Mouse (Mus musculus): ENCODE measurements around the gene Krt79. TPM values are rescaled to one million over a fixed set of nuclear protein-coding genes. Genes with fewer than 3 reads are reported as not detected.

Krt79 gene
- polyA plus RNA-seq (2012; rRNA removed): 1.5 and 1.9 TPM in 2 replicates

DNA sequence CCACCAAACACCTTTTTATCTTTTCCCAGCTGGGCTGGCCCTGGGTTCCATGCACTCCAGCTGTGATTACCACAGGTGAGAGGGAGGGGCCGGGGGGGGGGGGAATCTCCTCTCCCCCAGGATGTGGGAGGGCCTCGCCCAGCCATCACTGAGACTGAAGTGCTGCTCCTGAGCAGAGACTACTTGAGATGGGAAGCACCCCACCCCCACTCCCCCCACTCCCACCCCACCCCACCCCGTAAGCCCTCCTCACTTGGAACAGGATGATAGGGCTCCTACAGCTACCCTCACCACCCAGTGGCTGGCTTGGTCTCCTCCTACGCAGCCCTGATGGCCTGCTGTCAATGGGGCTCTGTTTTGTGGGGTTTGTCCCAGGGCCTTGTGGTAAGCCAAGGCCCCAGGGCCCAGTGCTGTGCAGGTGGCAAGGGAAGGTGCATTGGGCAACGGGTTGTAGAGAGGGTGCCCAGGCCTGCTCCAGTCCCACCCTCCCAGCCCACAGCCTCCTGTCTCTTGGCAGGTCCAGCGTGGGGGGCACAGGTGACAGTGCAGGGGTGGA is at the start of gene Krt79:
Gene Krt79, minus strand, starts transcription at position 51 of the 556 bp plus-strand sequence.
- DNase-seq (ENCODE audit: low spot score): no peak

DNA sequence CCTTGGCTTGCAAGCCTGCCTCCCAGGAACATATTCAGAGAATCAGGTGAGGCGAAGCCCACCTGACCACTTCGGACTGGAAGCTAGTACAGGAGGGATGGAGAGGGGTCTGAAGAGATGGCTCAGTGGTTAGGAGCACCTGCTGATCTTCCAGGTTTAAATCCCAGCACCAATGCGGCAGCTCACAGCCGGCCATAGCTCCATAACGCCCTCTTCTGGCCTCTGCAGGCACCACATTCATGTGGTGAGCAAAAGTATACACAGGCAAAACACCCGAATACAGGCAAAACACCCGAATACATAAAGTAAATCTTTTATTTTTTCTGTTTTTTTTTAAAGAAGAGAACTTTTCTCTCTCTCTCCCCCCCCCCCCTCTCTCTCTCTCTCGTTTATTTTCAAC is 48.6 kb upstream of the Krt79 start:
- DNase-seq (ENCODE audit: low spot score): no peak

DNA sequence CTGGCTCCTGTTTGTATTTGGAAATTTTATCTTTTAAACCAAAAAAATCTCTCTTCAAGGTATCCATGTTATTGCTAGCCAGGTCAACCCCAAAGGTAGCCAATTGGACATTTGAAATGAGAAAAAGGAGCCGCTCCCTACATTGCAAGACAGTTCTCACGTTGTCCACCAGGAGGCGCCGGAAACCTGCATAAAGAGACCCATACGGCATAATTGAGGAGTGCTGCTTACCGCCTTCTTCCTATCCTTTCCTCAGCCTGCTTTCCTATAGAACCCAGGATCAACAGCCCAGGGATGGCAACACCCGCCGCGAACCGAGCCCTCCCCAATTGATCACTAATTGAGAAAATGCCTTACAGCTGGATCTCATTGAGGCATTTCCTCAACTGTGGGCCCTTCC is 48.0 kb upstream of the Krt79 start:
- DNase-seq (ENCODE audit: low spot score): peak; percentile 81

DNA sequence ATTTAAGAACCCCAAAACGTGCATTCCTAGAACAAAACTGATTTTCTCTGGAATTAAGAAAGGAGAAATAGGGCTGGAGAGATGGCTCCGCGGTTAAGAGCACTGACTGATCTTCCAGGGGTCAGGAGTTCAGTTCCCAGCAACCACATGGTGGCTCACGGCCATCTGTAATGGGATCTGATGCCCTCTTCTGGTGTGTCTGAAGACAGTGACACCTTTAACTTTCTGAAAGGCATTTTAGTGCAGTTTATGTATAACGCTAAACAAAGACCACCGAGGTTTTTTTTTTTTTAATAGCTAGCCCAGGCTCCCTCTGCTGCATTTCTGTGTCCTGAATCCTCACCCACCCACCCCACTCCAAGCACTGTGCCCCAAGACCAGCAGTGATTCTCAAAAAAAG is 44.6 kb upstream of the Krt79 start:
- DNase-seq (ENCODE audit: low spot score): no peak

DNA sequence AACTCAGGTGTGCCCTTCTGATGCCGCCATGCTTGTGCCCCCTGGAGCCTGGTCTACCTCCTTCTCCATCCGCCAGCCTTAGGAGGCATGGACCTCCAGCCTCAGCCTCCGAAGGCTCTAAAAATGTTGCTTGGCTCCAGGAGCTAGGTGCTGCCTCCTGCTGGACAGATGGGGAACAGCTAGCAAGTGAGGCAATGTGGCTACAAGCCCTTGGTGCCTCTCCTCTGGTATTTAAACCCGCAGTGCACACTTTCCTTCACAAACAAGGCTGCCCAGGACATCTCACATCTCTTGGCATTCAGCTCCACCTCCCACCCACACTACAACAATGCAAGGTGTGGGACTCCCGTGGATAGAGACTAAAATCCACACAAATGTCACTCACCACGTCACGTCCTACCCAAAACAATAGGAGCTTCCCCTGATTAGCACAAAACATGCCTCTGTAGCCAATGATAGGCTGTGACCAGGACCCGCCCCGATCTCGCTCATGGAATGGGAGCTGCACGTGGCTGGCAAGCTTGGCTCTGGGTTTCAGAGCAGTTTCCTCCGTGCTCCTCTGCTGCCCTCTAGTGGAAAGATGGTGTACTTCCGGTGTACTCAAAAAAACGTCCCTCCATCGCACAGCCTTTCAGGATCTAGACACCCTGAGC is 44.0 kb upstream of the Krt79 start:
- DNase-seq (ENCODE audit: low spot score): peak; percentile 76

DNA sequence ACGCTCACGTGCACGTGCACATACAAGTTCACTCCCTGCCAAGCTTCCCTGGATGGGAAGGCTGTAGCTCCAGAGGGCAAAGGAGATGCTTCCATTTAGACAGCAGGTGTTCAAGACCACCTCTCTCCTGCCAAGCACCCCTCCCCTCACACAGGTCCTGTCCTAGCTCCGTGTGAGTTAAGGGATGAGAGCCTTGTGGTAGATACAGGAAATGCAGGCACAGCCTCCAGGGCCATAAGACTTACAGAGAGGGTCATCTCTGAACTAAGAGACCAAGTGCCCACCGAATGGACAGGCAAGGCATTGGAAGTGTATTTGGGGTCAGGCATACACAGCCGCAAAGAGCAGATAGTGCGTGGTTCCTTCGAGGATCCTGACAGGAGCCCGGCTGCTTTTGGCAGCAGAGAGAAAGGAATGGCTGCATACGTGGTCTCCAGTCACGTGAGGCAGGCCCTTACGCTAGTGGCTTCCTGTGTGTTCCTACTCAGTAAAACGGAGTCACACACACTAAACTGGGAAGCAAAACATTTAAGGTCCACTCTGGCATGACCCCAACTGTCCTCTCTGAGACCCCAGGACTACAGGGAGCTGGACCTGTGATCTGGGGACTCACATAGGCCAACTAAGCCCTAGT is 43.3 kb upstream of the Krt79 start:
- DNase-seq (ENCODE audit: low spot score): no peak

DNA sequence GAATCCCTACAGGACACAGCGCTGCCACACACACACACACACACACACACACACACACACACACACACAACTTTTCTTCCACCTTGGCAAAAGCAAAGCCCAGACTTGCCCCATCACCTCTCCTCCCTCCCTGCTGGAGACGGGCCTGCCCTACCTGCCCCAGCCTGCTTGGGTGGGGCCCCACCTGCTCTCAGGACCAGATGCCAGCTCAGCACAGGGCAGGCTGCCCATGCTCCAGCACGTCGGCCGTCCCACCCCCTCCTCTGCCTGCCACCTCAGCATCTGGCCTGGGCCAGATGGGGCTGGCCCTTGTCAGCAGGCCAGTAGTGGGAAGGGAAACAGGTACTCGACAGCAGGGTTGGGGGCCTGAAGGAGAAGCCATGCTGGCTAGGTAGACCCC is 40.7 kb upstream of the Krt79 start:
- peak; percentile 70 for DNase-seq (ENCODE audit: low spot score)

DNA sequence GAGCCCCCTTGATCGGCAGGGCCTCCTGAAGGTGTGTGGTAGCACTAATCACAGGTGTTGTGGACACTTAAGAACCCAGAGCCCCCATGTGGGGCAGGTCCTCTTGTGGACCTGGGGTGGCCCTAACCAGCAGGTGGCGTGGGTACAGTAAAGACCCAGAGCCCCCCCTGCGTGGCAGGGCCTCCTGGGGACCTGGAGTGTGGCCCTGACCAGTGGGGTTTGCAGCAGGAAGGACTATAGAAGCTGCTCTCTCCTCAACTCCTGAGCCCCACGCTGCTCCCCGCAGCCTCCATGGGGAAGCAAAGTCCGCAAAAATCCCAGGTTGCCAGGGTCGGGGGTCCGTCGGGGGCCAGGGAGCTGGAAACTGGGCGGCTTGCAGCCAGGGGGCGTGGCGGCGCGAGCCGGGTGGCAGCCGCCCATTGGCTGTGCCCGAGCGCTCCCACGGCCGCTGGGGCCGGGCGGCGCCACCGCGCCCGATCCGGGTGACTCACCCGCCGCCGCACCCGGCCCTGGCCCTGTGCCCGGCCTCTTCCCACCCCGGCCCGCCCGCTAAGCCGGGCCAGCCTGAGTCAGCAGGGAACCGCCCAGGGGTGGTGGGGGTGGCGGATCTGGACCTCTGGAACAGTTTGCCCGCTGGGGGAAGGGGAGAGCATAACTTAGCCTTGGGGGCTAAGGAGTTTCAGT is 37.1 kb upstream of the Krt79 start:
- peak; percentile 94 for DNase-seq (ENCODE audit: low spot score)

DNA sequence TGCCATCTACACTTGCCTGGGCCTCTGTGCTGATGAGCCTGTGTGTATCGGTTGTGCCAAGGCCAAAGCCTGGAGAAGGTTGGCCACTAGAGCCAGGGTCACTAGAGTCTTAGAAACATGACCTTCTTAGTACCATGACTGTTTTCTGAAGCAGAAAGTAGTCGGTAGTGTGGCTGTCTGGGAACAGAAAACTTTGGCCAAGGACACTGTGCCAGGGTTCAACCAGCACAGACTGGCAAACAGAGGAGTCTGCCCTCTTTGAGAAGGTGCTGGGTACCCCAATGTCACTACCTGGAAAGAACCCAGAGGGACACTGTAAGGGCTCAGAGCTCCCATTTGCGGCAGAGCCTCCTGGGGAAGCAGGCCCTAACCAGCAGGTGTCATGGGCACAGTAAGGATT is 36.5 kb upstream of the Krt79 start:
- DNase-seq (ENCODE audit: low spot score): peak; percentile 39

DNA sequence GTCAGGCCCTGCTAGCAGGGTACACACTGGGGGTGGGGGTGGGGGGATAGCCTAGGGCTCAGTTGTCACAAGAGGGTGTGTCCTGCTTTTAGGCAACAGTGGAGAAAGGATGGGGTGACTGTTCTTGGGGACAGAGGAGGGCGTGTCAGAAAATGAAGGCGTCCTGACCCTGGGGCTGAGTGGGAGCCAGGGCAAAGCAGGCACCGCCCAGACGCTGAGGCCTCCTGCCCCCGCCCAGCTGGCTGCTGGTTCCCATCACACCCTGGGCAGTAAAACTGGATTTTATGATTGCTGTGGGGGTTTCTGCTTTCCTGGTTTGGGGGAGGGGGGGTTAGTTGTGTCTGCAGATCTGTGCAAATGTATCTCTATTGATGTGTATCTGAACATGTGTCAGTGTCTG is 35.9 kb upstream of the Krt79 start:
- peak; percentile 48 for DNase-seq (ENCODE audit: low spot score)

DNA sequence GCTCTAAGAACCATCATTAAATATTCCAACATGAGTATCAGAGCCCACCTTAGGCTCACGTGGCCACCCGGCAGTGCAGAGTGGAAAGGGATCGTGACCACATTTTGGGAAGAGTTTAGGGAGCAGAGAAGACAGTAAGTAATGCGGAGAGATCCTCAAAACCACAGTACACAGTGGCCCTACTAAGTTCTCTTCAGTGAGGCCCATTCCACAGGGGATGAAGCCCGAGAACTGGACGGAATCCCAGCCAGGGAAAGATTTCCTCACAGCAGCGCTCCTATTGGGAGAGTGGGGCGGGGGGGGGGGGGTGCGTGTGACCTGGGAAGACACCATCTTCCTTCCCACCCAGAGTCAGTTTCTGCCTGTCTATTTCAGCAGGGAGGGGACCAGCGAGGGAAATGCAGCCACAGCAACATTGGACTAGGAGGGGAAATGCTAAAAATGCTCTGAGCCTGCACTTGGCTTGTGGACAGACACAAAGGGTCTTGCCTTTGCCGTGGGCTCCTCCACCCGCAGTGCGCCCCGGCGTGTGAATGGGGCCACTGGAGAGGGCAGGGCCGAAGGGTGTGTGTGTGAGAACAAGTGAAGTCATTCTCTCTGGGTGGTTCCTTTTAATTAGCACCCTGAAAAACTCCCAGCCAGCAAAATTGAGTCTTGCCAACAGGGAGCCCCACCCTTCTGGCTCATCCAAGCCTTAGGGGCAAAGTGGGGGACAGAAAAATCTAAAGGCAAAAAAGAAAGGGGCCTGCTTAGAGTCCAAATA is 34.1 kb upstream of the Krt79 start:
- no peak for DNase-seq (ENCODE audit: low spot score)

DNA sequence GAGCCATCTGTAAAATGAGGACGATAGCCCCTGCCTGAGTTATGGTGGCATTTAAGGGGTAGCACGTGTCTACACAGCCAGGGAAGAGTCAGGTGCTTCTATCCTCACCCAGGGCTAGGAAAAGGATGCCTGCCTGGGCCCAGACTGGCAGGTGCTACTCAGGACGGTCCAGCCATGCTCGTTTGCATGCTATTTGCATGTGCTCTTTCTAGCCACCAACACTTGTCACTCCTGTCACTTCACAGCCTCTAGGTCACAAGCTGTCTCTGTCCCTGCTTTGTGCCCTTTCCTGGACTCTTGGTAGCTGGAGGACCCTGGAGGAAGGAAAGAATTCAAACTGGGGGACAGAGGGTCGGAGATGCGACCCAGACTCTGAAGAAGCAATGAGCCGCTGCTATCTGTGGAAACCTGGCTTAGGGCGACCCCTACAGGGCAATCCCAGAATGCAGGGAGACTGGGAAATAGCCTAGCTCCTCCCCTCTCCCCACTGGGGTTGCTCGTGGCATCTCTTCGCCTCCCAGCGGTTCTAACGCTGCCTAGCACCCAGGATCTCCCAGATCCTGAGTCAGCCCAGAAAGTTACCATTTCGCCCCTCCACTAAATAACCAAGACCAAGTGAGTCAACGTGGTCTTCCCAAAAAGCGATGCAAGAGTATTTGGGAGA is 33.4 kb upstream of the Krt79 start:
- DNase-seq (ENCODE audit: low spot score): peak; percentile 98

DNA sequence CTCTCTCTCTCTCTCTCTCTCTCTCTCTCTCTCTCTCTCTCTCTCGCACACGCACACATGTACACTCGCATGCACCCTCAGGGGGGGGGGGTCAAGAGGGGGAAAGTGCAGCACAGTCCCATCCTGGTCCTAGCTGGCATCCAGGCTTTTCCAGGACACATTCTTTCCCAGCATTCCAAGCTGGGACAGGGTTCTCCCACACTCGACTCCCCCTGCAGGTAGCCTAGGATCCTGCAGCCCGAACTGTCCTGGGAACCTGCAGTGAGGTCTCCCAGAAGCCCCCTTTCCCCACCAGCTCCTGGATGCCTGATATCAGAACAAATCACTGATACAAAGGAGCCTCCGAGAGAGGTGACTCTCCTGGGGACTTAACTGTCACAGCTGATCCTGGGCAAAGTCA is 30.4 kb upstream of the Krt79 start:
- no peak for DNase-seq (ENCODE audit: low spot score)

DNA sequence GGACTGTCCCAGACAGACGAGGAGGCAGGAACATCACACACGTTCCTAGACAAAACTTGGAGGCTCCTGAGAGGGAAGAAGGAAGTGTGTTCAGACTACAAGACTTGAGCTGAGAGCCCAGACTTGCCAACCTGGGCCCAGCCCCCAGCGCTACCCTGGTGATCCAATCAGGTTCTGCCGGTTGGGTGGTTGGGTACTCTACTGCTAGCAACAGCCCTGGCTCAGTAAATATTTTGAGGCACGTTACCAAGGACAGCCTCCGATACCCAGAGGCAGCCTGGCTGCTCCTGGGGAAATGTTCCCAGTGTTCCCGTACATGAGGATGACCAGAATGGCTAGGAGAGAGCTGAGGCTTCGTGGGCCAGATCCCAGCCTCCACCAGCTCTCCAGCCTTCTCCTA is 26.7 kb upstream of the Krt79 start:
- no peak for DNase-seq (ENCODE audit: low spot score)

DNA sequence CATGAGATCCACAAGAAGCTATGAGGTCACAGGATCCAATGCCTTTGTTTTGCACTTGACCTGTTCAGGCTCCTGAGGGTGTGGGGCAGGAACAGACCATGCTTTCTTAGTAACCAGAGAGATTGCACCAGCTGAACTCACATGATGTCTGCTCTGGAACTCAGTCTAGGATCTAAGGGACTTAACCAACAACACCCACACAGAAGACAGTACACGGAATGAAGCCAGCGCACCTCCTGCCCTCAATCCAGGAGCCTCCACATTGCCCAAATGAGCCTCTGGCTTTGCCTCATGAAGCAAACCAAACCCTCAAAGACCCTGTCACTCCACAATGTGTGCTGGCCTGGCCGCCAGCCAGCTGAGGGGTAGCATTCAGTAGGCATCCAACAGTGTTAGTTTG is 18.8 kb upstream of the Krt79 start:
- no peak for DNase-seq (ENCODE audit: low spot score)

DNA sequence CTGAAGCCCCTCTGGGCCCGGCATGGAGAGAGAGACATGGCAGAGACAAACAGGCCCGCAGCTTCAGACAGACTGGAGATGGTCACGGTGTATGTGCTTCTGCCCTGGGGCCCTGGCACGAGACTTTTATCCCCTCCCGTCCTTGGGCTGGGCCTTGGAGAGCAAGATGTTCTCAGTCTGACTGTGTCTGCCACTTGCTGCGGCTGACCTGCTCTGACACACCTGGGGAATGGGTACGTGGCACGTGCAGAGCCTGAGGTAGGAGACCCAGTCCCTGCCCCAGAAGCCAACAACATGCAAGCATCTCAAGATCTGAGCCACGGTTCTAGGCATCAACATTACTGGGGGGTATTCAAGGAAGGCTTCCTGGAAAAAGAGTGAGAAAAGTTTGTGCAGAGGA is 14.1 kb upstream of the Krt79 start, which contains the start of gene Krt78:
Gene Krt78, minus strand, starts transcription at position 101 of the 400 bp plus-strand sequence.
- DNase-seq (ENCODE audit: low spot score): no peak

DNA sequence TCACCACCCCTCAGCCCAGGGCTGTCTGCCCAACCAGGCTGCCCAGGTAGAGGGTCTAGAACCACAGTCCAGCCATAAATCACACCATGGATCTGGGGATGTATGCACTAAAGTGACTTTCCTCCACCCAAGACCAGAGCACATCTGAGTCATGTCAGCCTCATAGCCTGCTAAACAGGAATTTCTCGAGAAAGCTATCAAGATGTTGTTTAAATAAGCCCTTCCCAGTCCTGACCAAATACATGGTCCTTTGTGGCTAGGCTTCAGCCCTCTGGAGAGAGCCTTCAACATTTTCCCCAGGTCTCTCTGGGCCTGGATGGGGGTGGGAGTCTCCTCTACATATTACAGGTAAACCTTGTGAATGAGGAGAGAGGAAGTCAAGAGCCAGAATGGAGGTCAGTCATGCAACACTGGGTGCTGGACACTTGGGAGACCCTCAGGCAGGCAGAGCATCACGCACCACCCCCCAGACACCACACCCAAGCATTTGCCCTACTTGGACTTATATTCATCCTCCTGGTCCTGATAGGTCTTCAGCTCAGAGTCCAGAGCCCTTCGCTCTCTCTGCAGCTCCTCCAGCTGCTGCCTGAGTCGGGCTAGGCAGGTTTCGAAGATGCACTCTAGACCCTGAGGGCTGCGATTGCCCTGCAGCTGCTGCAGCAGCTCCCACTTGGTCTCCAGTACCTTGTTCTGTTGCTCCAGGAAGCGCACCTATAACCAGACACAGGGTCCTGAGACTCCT is 12.8 kb upstream of the Krt79 start:
- DNase-seq (ENCODE audit: low spot score): no peak

DNA sequence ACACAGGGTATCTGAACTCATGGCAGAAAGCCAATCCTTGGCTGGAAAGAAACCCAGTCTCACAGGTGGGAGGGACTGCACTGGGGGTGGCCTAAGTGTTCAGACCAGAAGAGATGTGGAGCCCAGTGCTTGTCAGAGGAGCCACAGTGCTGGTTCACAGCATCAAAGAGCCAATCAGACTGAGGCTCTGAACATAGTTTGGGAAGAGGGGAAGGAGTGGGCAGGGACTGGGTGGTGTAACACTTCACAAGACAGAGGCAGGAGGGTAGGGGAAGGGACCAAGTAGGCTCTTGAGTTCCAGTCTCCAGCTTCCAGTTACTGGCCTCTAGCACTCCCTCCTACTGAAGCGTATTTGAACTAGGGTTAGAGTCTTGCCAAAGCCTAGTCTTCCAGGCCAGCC is 5.3 kb upstream of the Krt79 start:
- no peak for DNase-seq (ENCODE audit: low spot score)

DNA sequence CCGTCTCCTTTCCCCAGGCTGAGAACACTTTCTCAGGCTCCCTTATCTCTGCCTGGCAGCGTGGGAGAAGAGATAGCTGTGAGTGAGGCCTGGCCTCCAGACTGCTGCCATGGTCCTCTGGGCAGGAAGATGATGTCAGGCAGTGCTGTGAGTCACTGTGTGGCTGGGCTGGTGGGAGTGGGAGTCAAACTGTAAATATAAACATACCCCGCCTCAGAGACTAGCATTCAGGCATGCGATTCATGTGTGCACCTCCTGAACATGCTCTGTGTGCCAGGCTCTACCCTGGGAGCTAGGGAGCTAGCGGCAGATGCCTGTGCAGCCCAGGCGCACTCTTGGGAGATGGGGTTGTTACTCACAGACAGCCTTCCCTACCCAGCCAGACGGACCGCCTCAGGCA is 1.8 kb upstream of the Krt79 start:
- DNase-seq (ENCODE audit: low spot score): peak; percentile 33

DNA sequence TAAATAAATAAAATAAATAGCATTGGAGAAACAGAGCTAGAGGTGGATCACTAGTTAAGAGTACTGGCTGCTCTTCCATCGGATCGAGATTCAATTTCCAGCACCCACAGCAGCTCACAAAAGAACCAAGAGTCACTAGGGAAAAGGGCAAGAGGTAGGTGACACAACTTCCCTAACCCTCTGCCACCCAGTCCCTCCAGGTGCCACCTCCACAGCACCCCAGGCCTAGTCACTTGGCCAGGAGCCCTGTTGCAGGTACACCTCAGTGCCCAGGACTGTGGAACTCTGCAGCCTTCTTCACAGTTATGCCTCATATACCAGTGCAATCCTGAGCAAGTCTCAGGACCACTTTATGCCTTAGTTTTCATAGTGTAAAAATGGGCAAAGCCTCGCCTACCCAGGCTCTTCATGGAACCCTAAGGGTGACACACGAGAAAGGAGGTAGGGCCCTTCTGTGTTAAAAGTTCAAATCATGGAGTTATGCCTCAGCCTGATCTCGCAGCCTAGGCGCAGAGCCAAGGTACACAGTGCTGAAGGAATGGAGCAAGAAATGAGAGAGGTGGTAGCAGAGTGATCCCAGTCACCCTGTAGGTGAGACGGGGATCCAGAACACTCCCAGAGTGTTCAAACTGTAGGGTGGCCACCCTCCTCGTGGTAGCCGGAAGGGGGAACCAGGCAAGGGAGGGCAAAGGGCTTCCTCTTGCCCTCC is 1.4 kb downstream of the Krt79 start:
- DNase-seq (ENCODE audit: low spot score): no peak

Measured in urinary bladder, adult 2 months (tissue).